Mouse (Mus musculus) kidney, postnatal 36 days (tissue): Measurements from ENCODE around the gene Dab2.
A peak's percentile ranks its signal among the peaks of the same experiment; 100 is the strongest.

Experiments used
- DNase-seq, 2 experiments: peaks; one replicate each; pipeline ENCODE4 v3.0.0; 2021 to 2022; ENCODE audit warnings: mixed read lengths in 2 of 2

Dab2 gene

GRCm38 (mm10) chr15:6398211-6398610 lies 98.6 kb downstream of the Dab2 start:
- no peak for DNase-seq

GRCm38 (mm10) chr15:6398881-6399280 lies 99.3 kb downstream of the Dab2 start:
- no peak for DNase-seq

- DNase-seq = no peak
These were observed 100.5 kb downstream of the Dab2 start for GRCm38 (mm10) chr15:6400115-6400514.

DNA sequence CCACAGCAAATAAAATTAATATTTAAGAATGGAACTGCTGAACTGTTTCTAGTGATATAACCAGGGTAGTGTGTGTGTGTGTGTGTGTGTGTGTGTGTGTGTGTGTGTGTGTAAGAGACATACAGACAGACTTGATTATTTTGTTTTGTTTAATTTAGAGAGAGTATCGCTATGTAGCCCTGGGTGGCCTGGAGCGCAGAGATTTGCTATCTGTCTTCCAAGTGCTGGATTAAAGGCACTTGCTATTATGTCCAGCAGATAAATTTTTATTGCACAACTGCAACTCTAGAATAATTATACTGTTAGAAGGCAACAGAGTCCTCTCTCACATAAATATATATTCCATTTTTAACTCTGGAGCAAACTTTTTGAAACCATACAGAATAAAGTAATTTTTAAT lies 102.8 kb downstream of the Dab2 start:
- no peak for DNase-seq

- DNase-seq = no peak
These were observed 104.6 kb downstream of the Dab2 start for GRCm38 (mm10) chr15:6404172-6404571.

- DNase-seq = peak; percentile 44 to 86
These were observed 107.2 kb downstream of the Dab2 start for GRCm38 (mm10) chr15:6406771-6407170.

DNA sequence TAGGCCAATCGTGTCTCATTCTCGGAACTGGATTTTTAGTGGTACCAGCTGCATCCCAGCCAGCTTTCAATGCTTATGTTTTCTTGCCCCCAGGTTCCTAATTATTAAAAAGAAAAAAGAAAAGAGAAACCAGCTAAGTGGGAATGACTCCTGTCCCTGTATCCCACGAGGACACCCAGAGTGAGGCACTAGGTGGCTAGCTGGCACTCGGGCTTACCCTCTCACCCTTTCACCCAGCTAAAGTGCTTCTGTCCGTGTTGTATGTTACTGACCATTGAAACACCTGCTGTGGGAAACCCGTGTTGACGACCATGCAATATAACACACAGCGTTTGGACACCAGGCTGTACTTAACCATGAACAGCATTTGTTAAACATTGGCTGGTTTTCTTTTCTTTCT lies 109.4 kb downstream of the Dab2 start:
- DNase-seq = no peak

DNA sequence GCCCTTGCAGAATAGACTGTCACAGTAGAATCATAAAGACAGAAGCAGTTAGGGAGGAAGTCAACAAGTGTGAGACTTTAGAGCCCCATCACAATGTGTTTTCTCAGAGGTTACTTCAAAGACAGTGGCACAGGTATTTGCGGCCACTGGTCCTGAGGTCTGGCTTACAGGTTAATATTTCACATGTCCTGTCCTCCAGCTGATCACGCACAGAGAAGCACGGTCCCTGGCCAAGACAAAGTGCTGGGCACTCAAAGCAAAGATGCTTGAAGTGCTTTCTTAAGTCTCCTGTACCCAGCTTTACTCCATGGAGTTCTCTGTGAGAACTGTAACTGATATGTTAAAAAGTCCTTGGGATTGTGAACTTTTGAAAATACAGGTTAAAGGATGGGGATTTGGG lies 110.6 kb downstream of the Dab2 start:
- peak; percentile 55 to 70 for DNase-seq

DNA sequence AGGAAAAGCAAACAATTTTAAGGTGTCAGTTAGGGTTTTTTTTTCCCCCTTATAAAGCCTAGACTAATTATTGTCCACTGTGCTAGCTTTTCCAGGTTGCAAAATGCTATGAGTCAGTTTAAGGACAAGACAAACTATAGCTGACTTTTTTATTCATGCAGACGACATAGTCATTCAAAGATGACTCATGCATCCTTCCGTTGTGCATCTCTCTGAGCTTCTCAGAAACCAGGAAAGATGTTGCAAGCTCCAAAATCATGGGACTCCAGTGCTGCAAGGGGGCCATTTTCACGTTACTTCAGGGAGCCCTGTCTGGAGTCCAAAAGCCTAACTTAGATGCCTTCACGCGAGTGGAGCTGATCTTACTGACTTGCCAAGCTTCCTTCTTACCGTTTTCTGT lies 111.7 kb downstream of the Dab2 start:
- DNase-seq = no peak

- DNase-seq = no peak
These were observed 115.7 kb downstream of the Dab2 start for GRCm38 (mm10) chr15:6415317-6415716.

DNA sequence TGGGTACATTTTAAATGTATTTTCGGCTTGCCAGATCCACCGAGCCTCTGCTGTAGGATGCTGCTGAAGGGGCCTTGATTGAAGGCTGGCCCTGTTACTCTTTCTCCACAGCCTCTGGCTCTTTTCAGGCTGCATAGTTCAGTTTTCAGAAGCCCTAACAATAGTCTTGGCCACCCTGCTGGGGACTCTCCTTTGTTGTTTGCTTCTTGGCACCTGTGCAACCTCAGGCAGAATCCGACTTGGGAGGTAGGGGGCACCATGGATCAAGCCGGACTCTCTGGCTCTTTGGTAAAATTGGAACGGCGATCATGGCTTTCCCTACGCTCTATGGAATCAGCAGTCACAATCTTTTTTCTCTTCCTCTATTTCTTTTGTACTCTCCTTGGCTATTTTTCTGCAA lies 132.2 kb downstream of the Dab2 start:
- DNase-seq = no peak

GRCm38 (mm10) chr15:6432411-6432810 lies 132.8 kb downstream of the Dab2 start:
- peak in 1 of 2 experiments; percentile 40 for DNase-seq

- no peak for DNase-seq
These were observed 135.7 kb downstream of the Dab2 start for GRCm38 (mm10) chr15:6435281-6435680.

- DNase-seq = peak; percentile 58 to 76
These were observed 136.2 kb downstream of the Dab2 start for GRCm38 (mm10) chr15:6435773-6436172.

DNA sequence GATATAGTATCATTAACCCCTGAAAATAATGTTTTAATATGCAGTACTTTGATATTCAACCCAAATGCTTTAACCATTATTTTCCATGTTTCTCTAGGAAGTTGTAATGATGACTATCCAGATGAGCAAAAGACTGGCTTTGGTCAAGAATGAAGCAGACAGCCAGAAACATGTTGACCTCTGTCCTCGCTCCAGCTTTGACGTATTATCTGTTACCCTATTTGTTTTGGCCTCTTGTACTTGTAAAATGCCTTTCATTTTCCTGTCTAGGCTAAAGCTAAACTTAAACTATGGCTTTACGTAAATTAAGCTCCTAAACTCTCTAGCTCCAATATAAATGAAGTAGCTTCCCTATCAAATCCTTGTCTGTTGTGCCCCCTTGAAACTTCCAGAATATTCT lies 139.1 kb downstream of the Dab2 start:
- DNase-seq = no peak

- DNase-seq = no peak
These were observed 144.9 kb downstream of the Dab2 start for GRCm38 (mm10) chr15:6444452-6444851.

GRCm38 (mm10) chr15:6445135-6445534 lies 145.5 kb downstream of the Dab2 start, which contains the start of gene C9:
C9 (plus strand) TSS chr15:6445327.
- no peak for DNase-seq

- DNase-seq = no peak
These were observed 146.6 kb downstream of the Dab2 start for GRCm38 (mm10) chr15:6446181-6446580.

GRCm38 (mm10) chr15:6448892-6449291 lies 149.3 kb downstream of the Dab2 start:
- no peak for DNase-seq

DNA sequence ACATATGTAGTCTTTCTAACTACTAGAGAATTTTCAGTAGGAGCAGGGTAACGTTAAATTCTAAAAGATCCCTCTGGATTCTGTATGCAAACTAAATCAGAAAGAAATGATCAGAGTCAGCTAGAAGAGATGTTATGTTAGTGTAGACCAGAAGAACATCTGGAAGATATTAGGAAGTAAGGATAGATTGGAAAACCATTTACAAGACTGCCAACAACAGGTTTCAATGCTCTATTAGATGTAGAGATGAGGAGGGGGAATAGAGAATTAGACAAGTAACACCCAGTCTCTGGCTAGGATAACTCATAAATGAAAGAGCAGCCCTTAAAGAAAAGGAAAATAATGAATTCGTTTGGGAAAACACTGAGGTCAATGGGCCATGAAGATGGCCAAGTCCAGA lies 154.9 kb downstream of the Dab2 start:
- no peak for DNase-seq

DNA sequence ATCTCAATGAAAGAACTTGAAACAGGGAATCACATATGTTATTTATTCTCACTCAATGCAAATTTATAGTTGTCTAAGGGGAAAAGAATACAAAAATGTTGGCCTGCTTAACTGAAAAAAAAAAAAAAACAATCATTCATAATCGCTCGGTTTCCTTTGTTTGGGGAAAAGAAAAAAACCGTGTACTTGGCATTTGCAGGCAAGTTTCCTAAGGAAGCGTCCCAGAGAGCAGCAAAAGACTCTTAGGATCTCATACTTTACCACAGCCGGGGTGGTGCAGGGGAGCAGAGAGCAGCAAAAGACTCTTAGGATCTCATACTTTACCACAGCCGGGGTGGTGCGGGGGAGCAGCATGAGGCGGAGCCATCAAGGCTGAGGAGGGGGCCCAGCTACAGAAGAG lies 161.8 kb downstream of the Dab2 start:
- peak in 1 of 2 experiments; percentile 15 for DNase-seq

DNA sequence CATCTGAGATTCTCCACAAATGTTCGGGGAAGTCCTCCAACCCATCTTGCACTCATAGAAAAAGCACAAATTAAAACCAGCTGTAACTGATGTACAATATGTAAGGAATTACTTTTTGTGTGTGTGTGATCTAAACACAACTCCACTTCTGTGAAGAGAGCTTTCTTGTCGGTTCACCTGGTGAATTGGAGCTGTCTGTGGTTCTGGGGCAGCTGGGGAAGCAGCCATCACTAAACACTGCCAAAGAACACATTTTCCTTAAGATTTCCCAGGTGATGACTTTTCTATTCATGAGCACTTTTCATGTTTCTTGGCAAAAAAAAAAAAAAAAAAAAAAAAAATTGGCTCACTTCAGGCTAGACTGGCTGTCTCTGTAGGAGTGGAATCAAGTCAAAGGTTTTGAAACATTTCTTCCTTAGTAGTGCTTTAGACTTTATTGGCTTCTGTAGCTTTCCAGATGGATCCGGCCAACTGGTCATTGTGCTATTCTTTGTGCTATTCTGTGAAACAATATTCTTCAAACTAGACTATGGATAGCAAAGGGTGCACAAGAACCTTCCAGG lies 163.9 kb downstream of the Dab2 start:
- DNase-seq = no peak

- DNase-seq = no peak
These were observed 167.4 kb downstream of the Dab2 start for GRCm38 (mm10) chr15:6466995-6467394.

- no peak for DNase-seq
These were observed 169.3 kb downstream of the Dab2 start for GRCm38 (mm10) chr15:6468845-6469244.

DNA sequence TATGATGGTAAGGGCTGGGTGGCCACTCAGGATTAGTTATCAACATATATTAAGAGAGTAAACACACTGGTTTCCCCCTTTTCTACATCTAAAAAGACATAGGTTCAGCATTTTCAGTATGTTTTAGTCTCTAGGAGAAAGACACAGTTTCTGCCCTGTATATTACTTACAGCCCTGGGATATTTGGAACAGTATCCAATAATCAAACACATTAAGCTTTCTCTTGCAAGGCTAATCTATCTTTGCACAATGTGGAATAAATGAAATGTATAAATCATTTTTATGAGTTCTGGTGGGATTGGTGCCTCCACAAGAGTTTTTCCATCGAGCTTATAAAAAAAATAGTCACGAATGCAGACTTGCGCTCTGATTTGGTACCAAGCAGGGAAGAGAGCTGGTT lies 169.8 kb downstream of the Dab2 start:
- no peak for DNase-seq

DNA sequence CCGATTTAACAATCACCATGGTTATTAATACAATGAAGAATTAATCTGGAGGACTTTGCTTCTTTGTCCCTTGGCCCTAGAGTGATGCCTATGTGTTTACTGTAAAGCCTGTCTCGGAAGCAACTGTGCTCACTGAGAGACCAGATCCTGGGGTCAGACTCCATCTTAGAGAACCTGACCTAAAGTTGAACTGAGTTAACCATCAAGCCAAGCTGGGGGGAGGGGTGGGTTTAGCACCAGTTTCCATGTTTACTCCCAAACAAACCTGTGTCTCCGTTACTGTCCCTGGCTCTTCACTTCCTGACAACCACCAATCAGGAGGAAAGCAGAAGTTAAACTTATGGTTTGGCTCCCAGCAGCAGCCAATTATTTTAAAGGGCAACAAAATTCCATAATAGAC lies 184.0 kb downstream of the Dab2 start:
- peak; percentile 22 to 54 for DNase-seq
